Mouse (Mus musculus) ES-E14 (cell line): Measurements from ENCODE around the gene Fars2.

Experiments used
- CHD2 ChIP-seq: IDR thresholded peaks from 2 replicates; pipeline ENCODE4 v1.6.1; 2014; ENCODE audit warnings: mild to moderate bottlenecking, low read depth, low read length, inconsistent platforms
- HCFC1 ChIP-seq: IDR thresholded peaks from 2 replicates; pipeline ENCODE4 v1.6.1; 2012; ENCODE audit warnings: low read length, inconsistent platforms, borderline replicate concordance; ENCODE audit not compliant: insufficient read depth
- MAFK ChIP-seq: IDR thresholded peaks from 2 replicates; pipeline ENCODE4 v1.6.1; 2014; ENCODE audit warnings: mild to moderate bottlenecking, low read depth, low read length, inconsistent platforms; ENCODE audit not compliant: insufficient read depth
- ZC3H11A ChIP-seq: IDR thresholded peaks from 2 replicates; pipeline ENCODE4 v1.6.1; 2012; ENCODE audit warnings: low read depth, mild to moderate bottlenecking, inconsistent platforms, low read length, borderline replicate concordance

DNA sequence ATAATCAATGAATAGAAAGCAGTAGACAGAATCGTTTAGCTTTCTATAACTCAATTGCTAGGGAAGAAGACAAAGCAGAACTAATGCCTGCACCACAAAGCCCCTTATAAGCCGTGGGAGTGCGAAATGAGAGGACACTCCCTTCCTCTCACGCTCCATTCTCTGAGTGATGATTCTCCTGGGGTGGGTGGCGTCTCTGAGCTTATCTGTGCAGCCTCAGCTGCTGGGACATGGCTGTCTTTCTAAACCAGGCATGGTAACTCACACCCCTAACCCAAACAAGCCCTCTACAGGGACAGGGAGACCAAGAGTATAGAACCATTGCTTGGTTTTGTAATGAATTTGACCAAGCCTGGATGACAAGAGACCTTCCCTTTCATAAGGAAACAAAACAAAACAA lies 217.5 kb downstream of the Fars2 start:
- TF ChIP-seq HCFC1 (no peak), ZC3H11A (no peak), CHD2 (no peak), MAFK (no peak)
